Mouse (Mus musculus) neural tube, embryonic 11.5 days (tissue): ENCODE measurements around the gene Rgs12. TPM values are rescaled to one million over a fixed set of nuclear protein-coding genes. Genes with fewer than 3 reads are reported as not detected.

Experiments used
- ATAC-seq: fragments of 200-750 bp; cut with Nextera tagmentation; 2 replicates; pipeline ENCODE4 v1.8.0; 2017; ENCODE audit warnings: moderate number of reproducible peaks, mild to moderate bottlenecking, moderate TSS enrichment, moderate library complexity; ENCODE audit not compliant: insufficient read depth, low FRiP score, low TSS enrichment
- DNase-seq: peaks from one replicate; pipeline ENCODE4 v3.0.0-alpha.2; 2015; ENCODE audit warnings: low spot score
- H3K27ac ChIP-seq: fragments of 300-500 bp; sonication (generic); 2 replicates; pipeline ENCODE4 v1.5.1; 2014; ENCODE audit warnings: low read depth, mild to moderate bottlenecking, low read length
- H3K27me3 ChIP-seq: fragments of 300-500 bp; sonication (generic); 2 replicates; pipeline ENCODE4 v1.6.1; 2014; ENCODE audit warnings: mild to moderate bottlenecking, low read length, mixed read lengths; ENCODE audit not compliant: control insufficient read depth, insufficient read depth
- H3K36me3 ChIP-seq: fragments of 300-500 bp; sonication (generic); 2 replicates; pipeline ENCODE4 v1.6.1; 2014; ENCODE audit warnings: mild to moderate bottlenecking, low read length, moderate library complexity, mixed read lengths; ENCODE audit not compliant: control insufficient read depth, insufficient read depth
- H3K4me1 ChIP-seq: fragments of 300-500 bp; sonication (generic); 2 replicates; pipeline ENCODE4 v1.6.1; 2014; ENCODE audit warnings: low read length, mixed read lengths; ENCODE audit not compliant: control insufficient read depth, insufficient read depth
- H3K4me2 ChIP-seq: fragments of 300-500 bp; sonication (generic); 2 replicates; pipeline ENCODE4 v1.6.1; 2014; ENCODE audit warnings: low read depth, mild to moderate bottlenecking, moderate library complexity
- H3K4me3 ChIP-seq: fragments of 300-500 bp; sonication (generic); 2 replicates; pipeline ENCODE4 v1.5.1; 2014; ENCODE audit warnings: low read depth, low read length
- H3K9ac ChIP-seq: fragments of 300-500 bp; sonication (generic); 2 replicates; pipeline ENCODE4 v1.6.1; 2014; ENCODE audit warnings: mild to moderate bottlenecking, low read length
- H3K9me3 ChIP-seq: fragments of 300-500 bp; sonication (generic); 2 replicates; pipeline ENCODE4 v1.6.1; 2016; ENCODE audit warnings: low read length; ENCODE audit not compliant: control insufficient read depth
- WGBS: fragments of 180-500 bp; shearing (Covaris S2); extraction: QIAGEN DNeasy Blood & Tissue Kit; methylation state at CpG from one replicate; pipeline ENCODE4 v1.1.7; 2014; 5-methylcytosine and 5-hydroxymethylcytosine counted together
- polyA plus RNA-seq: library from polyadenylated mRNA; unstranded; fragments of >200 nt; fragmentation: Nextera tagmentation; extraction: Ambion mirVana; gene quantifications from 2 replicates; pipeline ENCODE4 v1.2.1, GENCODE M21; 2014

Gene Rgs12
- polyA plus RNA-seq, 1 experiment from 2014 or later = 39.5 TPM

- Histone ChIP-seq H3K27ac (no peak overlapping the region), H3K4me1 (no peaks in the 10 kb centered on the region), H3K9ac (no peak overlapping the region), H3K36me3 (peaks cover 14% of the 10 kb centered on the region), H3K9me3 (no peaks in the 10 kb centered on the region), H3K4me3 (no peak overlapping the region), H3K4me2 (no peak overlapping the region), H3K27me3 (no peaks in the 10 kb centered on the region)
- DNase-seq (no peak), ATAC-seq (no peak)
- 86% methylated on average over 9 of the region's 9 CpGs for WGBS
Measured at GRCm38 (mm10) chr5:34908726-34909633, 40.3 kb upstream of the Rgs12 start.

- ATAC-seq (no peak), DNase-seq (no peak)
- Histone ChIP-seq H3K9ac (no peak overlapping the region), H3K4me1 (no peaks in the 10 kb centered on the region), H3K9me3 (no peaks in the 10 kb centered on the region), H3K27ac (no peak overlapping the region), H3K4me2 (no peak overlapping the region), H3K36me3 (peaks cover 14% of the 10 kb centered on the region), H3K4me3 (no peak overlapping the region), H3K27me3 (no peaks in the 10 kb centered on the region)
- WGBS = 93% methylated on average over 1 of the region's 1 CpGs
Measured at GRCm38 (mm10) chr5:34909634-34910503, 39.4 kb upstream of the Rgs12 start.

- DNase-seq (no peak), ATAC-seq (no peak)
- Histone ChIP-seq H3K4me1 (no peaks in the 10 kb centered on the region), H3K4me2 (no peak overlapping the region), H3K36me3 (peaks cover 10% of the 10 kb centered on the region), H3K4me3 (no peak overlapping the region), H3K9me3 (no peaks in the 10 kb centered on the region), H3K27me3 (no peaks in the 10 kb centered on the region), H3K9ac (no peak overlapping the region), H3K27ac (no peak overlapping the region)
- WGBS = 77% methylated on average over 4 of the region's 4 CpGs
Measured at GRCm38 (mm10) chr5:34910504-34910815, 38.8 kb upstream of the Rgs12 start.

- ATAC-seq (no peak), DNase-seq (peak; percentile 75)
- Histone ChIP-seq H3K9me3 (no peaks in the 10 kb centered on the region), H3K9ac (no peak overlapping the region), H3K4me2 (no peak overlapping the region), H3K4me3 (no peak overlapping the region), H3K36me3 (no peaks in the 10 kb centered on the region), H3K27ac (no peak overlapping the region), H3K27me3 (no peaks in the 10 kb centered on the region), H3K4me1 (peaks cover 4% of the 10 kb centered on the region; the same call in 1 of the 2 replicates)
- 35% methylated on average over 1 of the region's 1 CpGs for WGBS
Measured at GRCm38 (mm10) chr5:34915801-34916200, 33.4 kb upstream of the Rgs12 start.

GRCm38 (mm10) chr5:34917234-34917655, 32.0 kb upstream of the Rgs12 start:
- Histone ChIP-seq H3K36me3 (no peaks in the 10 kb centered on the region), H3K9me3 (no peaks in the 10 kb centered on the region), H3K4me3 (no peak overlapping the region), H3K4me2 (no peak overlapping the region), H3K27me3 (no peaks in the 10 kb centered on the region), H3K9ac (no peak overlapping the region), H3K27ac (no peak overlapping the region), H3K4me1 (peaks cover 4% of the 10 kb centered on the region; the same call in 1 of the 2 replicates)
- ATAC-seq = no peak
- WGBS = 70% methylated on average over 10 of the region's 10 CpGs
- DNase-seq = no peak

- H3K4me2 ChIP-seq = no peak overlapping the region
- H3K27me3 ChIP-seq = no peaks in the 10 kb centered on the region
- ATAC-seq (no peak), DNase-seq (no peak)
- H3K4me3 ChIP-seq = no peak overlapping the region
- no peaks in the 10 kb centered on the region for H3K36me3 ChIP-seq
- H3K9ac ChIP-seq = no peak overlapping the region
- peaks cover 4% of the 10 kb centered on the region for H3K4me1 ChIP-seq
- WGBS = 92% methylated on average over 3 of the region's 3 CpGs
- no peak overlapping the region for H3K27ac ChIP-seq
- no peaks in the 10 kb centered on the region for H3K9me3 ChIP-seq
Measured at GRCm38 (mm10) chr5:34918785-34919184, 30.5 kb upstream of the Rgs12 start.

GRCm38 (mm10) chr5:34922531-34922930, 26.7 kb upstream of the Rgs12 start:
- no peak overlapping the region for H3K9ac ChIP-seq
- DNase-seq (no peak), ATAC-seq (peak; percentile 23; the same call in 1 of the 2 replicates)
- WGBS = 33% methylated on average over 6 of the region's 6 CpGs
- no peaks in the 10 kb centered on the region for H3K27me3 ChIP-seq
- no peaks in the 10 kb centered on the region; the same call in 1 of the 2 replicates for H3K4me1 ChIP-seq
- 0 out of 2 replicates have a peak overlapping the region, but pooled peaks have one; percentile 14 for H3K27ac ChIP-seq
- no peaks in the 10 kb centered on the region for H3K36me3 ChIP-seq
- no peak overlapping the region for H3K4me3 ChIP-seq
- no peak overlapping the region for H3K4me2 ChIP-seq
- H3K9me3 ChIP-seq = no peaks in the 10 kb centered on the region

- ATAC-seq (no peak), DNase-seq (no peak)
- Histone ChIP-seq H3K4me2 (no peak overlapping the region), H3K27me3 (no peaks in the 10 kb centered on the region), H3K4me3 (no peak overlapping the region), H3K9ac (no peak overlapping the region), H3K36me3 (no peaks in the 10 kb centered on the region), H3K27ac (no peak overlapping the region), H3K9me3 (no peaks in the 10 kb centered on the region), H3K4me1 (no peaks in the 10 kb centered on the region; the same call in 1 of the 2 replicates)
- 93% methylated on average over 4 of the region's 4 CpGs for WGBS
Measured at GRCm38 (mm10) chr5:34923920-34924319, 25.3 kb upstream of the Rgs12 start.
